Mouse (Mus musculus) heart, embryonic 12.5 days (tissue): ENCODE measurements around the gene Terb1. TPM values are rescaled to one million over a fixed set of nuclear protein-coding genes. Genes with fewer than 3 reads are reported as not detected.

ENCODE experiments used
- ATAC-seq: fragments of 200-750 bp; cut with Nextera tagmentation; 2 replicates; pipeline ENCODE4 v1.8.0; 2017; ENCODE audit warnings: moderate TSS enrichment, moderate library complexity; ENCODE audit not compliant: insufficient number of reproducible peaks, low FRiP score
- H3K27ac ChIP-seq: fragments of 300-500 bp; sonication (generic); 2 replicates; pipeline ENCODE4 v1.5.1; 2016; ENCODE audit warnings: mild to moderate bottlenecking, moderate library complexity; ENCODE audit not compliant: poor library complexity, severe bottlenecking
- H3K27me3 ChIP-seq: fragments of 300-500 bp; sonication (generic); replicated peaks from 2 replicates; pipeline ENCODE4 v1.6.1; 2016; ENCODE audit warnings: mild to moderate bottlenecking, moderate library complexity
- H3K36me3 ChIP-seq: fragments of 300-500 bp; sonication (generic); 2 replicates; pipeline ENCODE4 v1.6.1; 2016; ENCODE audit warnings: mild to moderate bottlenecking, moderate library complexity
- H3K4me1 ChIP-seq: fragments of 300-500 bp; sonication (generic); replicated peaks from 2 replicates; pipeline ENCODE4 v1.6.1; 2016; ENCODE audit warnings: mild to moderate bottlenecking
- H3K4me2 ChIP-seq: fragments of 300-500 bp; sonication (generic); 2 replicates; pipeline ENCODE4 v1.6.1; 2016; ENCODE audit warnings: mild to moderate bottlenecking, moderate library complexity
- H3K4me3 ChIP-seq: fragments of 300-500 bp; sonication (generic); 2 replicates; pipeline ENCODE4 v1.5.1; 2016; ENCODE audit warnings: mild to moderate bottlenecking
- H3K9ac ChIP-seq: fragments of 300-500 bp; sonication (generic); 2 replicates; pipeline ENCODE4 v1.6.1; 2016; ENCODE audit warnings: mild to moderate bottlenecking, moderate library complexity
- H3K9me3 ChIP-seq: fragments of 300-500 bp; sonication (generic); replicated peaks from 2 replicates; pipeline ENCODE4 v1.6.1; 2016; ENCODE audit warnings: mild to moderate bottlenecking, moderate library complexity
- whole genome bisulfite sequencing: fragments of 180-500 bp; shearing (Covaris S2); methylation state at CpG from one replicate; pipeline ENCODE4 v1.1.7; 2016; 5-methylcytosine and 5-hydroxymethylcytosine counted together
- polyA plus RNA-seq: library from polyadenylated mRNA; unstranded; fragments of >200 nt; fragmentation: Nextera tagmentation; extraction: Ambion mirVana; gene quantifications from 2 replicates; pipeline ENCODE4 v1.2.1, GENCODE M21; 2016

The Terb1 gene
- polyA plus RNA-seq, result 0.10 and 0.15 TPM in 2 replicates

DNA sequence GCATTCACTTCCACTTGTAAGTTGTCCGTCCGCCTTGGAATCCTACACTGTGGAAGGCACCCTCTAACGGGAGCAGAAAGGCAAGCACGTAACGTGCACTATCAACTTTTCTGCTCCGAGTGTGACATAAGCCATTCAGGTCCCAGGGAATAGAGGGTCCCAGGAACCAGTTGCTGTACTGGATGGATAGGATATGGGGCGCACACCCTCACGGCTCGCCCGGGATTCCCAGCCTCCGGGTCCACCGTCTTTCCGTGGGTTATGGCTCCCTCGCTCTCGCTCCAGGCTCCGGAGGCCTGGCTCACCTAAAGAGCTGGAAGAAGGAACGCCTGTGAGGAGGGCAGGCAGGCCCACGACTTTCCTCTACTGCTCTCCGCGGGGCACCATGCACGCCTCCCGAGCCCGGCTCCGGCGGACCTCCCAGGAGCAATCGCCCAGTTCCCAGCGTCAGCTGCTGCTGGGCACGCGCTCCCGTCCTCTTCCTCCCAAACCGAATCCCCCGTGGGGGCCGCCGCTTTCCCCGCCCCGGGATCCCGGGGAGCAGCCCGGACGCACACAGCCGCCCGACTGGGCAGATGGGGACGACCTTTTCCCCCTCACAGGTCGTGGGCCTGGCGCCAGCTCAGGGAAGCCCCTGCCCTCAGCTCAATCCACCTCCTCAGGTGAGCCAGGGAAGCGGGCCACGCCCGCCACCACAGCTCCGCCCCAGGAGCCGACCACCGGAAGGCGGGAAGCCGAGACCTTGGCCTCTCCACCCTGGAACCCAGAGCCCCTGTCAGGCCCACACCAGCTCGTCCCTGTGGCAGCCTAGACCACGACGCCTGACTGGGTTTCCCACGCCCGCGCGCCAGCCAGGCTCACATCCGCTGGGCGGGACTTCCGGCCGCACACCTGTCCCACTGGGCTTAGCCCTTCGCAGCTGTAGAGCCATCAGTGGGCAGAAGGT lies at the start of gene Terb1:
TSS of gene Terb1 (minus strand) at position 850 of the 946 bp plus-strand sequence.
- 0 out of 2 replicates have a peak, but pooled peaks cover 3% of the 10 kb centered on the region for H3K9me3 ChIP-seq
- H3K36me3 ChIP-seq, result peaks cover 12% of the 10 kb centered on the region
- peak within 1 kb of the TSS; percentile 98 for H3K4me2 ChIP-seq
- 2% methylated on average over 63 of the region's 64 CpGs for WGBS
- H3K4me1 ChIP-seq, result peaks cover 10% of the 10 kb centered on the region
- no peak within 1 kb of the TSS for H3K27ac ChIP-seq
- H3K27me3 ChIP-seq, result no peaks in the 10 kb centered on the region
- peak; percentile 77 for ATAC-seq
- peak within 1 kb of the TSS; percentile 64 for H3K4me3 ChIP-seq
- H3K9ac ChIP-seq, result peak within 1 kb of the TSS; percentile 79

- H3K9me3 ChIP-seq, result no peaks in the 10 kb centered on the region
- no peaks in the 10 kb centered on the region for H3K36me3 ChIP-seq
- no peak for ATAC-seq
- H3K4me1 ChIP-seq, result no peaks in the 10 kb centered on the region
- H3K4me3 ChIP-seq, result no peak overlapping the region
- no peak overlapping the region for H3K4me2 ChIP-seq
- no peak overlapping the region for H3K27ac ChIP-seq
- WGBS, result 43% methylated on average over 7 of the region's 7 CpGs
- H3K27me3 ChIP-seq, result peaks cover 5% of the 10 kb centered on the region
- no peak overlapping the region for H3K9ac ChIP-seq
Measured at GRCm38 (mm10) chr8:104557226-104557625, 47.5 kb upstream of the Terb1 start.

DNA sequence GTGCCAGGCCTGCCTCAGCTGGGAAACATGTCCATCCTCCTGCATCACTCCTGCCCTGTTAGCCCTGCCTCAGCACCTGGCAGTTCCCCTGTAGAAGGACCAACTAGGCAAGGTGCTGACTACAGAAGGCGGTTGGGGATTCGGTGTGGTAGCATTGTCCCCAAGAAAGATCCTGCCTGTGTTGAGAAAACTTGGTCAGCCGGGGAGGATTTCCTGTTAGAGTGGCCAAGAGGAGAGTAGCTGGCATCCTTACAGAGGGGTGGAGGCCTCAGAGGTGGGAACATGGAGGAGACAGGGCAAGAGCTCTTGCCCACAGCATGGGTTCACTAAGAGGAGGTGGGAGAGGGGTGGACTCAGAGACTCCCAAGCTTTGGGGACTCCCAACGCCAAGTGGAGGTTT lies 45.5 kb upstream of the Terb1 start:
- peaks cover 3% of the 10 kb centered on the region; the same call in 1 of the 2 replicates for H3K4me1 ChIP-seq
- no peak overlapping the region for H3K9ac ChIP-seq
- H3K27me3 ChIP-seq, result peaks cover 5% of the 10 kb centered on the region
- no peaks in the 10 kb centered on the region for H3K9me3 ChIP-seq
- no peak for ATAC-seq
- no peaks in the 10 kb centered on the region for H3K36me3 ChIP-seq
- no peak overlapping the region for H3K4me2 ChIP-seq
- H3K27ac ChIP-seq, result no peak overlapping the region
- 77% methylated on average over 4 of the region's 4 CpGs for WGBS
- H3K4me3 ChIP-seq, result no peak overlapping the region

GRCm38 (mm10) chr8:104543440-104544045 lies 33.8 kb upstream of the Terb1 start:
- no peaks in the 10 kb centered on the region for H3K9me3 ChIP-seq
- no peak overlapping the region for H3K4me3 ChIP-seq
- 78% methylated on average over 8 of the region's 8 CpGs for WGBS
- no peak overlapping the region for H3K9ac ChIP-seq
- no peak overlapping the region for H3K4me2 ChIP-seq
- H3K36me3 ChIP-seq, result no peaks in the 10 kb centered on the region
- H3K27ac ChIP-seq, result no peak overlapping the region
- peaks cover 62% of the 10 kb centered on the region for H3K27me3 ChIP-seq
- ATAC-seq, result no peak
- peaks cover 20% of the 10 kb centered on the region for H3K4me1 ChIP-seq

- H3K27ac ChIP-seq, result no peak overlapping the region
- WGBS, result 7% methylated on average over 11 of the region's 11 CpGs
- peak overlapping the region; percentile 97 for H3K4me2 ChIP-seq
- H3K36me3 ChIP-seq, result no peaks in the 10 kb centered on the region
- peak overlapping the region; percentile 11; the same call in 1 of the 2 replicates for H3K4me3 ChIP-seq
- no peaks in the 10 kb centered on the region for H3K9me3 ChIP-seq
- H3K4me1 ChIP-seq, result peaks cover 20% of the 10 kb centered on the region
- no peak overlapping the region for H3K9ac ChIP-seq
- ATAC-seq, result no peak
- H3K27me3 ChIP-seq, result peaks cover 62% of the 10 kb centered on the region
Measured at GRCm38 (mm10) chr8:104542160-104542559, 32.5 kb upstream of the Terb1 start.

GRCm38 (mm10) chr8:104541515-104541880 lies 31.8 kb upstream of the Terb1 start:
- peak overlapping the region; percentile 59 for H3K4me3 ChIP-seq
- no peak for ATAC-seq
- H3K27ac ChIP-seq, result no peak overlapping the region
- peak overlapping the region; percentile 97 for H3K4me2 ChIP-seq
- peak overlapping the region; percentile 70 for H3K9ac ChIP-seq
- H3K9me3 ChIP-seq, result no peaks in the 10 kb centered on the region
- WGBS, result 14% methylated on average over 8 of the region's 8 CpGs
- peaks cover 20% of the 10 kb centered on the region for H3K4me1 ChIP-seq
- H3K36me3 ChIP-seq, result no peaks in the 10 kb centered on the region
- H3K27me3 ChIP-seq, result peaks cover 62% of the 10 kb centered on the region

- Histone ChIP-seq H3K36me3 (no peaks in the 10 kb centered on the region), H3K4me2 (peak overlapping the region; percentile 97), H3K9ac (peak overlapping the region; percentile 70), H3K4me1 (peaks cover 20% of the 10 kb centered on the region), H3K27me3 (peaks cover 62% of the 10 kb centered on the region), H3K4me3 (peak overlapping the region; percentile 59), H3K27ac (no peak overlapping the region), H3K9me3 (no peaks in the 10 kb centered on the region)
- WGBS, result 1% methylated on average over 75 of the region's 76 CpGs
- peak; percentile 49; the same call in 1 of the 2 replicates for ATAC-seq
Measured at GRCm38 (mm10) chr8:104540710-104541514, 31.2 kb upstream of the Terb1 start.

DNA sequence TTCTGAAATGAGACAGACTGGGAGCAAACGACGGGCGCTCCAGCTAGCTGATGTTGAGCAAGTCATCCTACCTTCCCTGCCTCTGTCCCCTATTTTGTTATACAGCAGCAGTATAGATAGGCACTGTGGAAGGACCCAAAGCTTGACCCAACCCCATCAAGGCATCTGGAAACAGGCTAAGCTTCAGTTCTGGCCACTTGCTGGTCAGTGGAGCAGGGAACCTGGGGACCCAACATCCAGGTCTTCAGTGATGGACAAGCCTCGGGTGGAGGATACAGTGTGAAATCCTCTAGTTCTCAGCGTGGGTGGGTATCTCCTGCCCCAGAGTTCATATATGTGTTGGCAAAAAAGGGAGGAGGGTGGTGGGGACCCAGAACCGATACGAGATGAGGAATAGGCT lies 30.5 kb upstream of the Terb1 start:
- Histone ChIP-seq H3K36me3 (no peaks in the 10 kb centered on the region), H3K9ac (peak overlapping the region; percentile 70), H3K4me1 (peaks cover 25% of the 10 kb centered on the region), H3K27ac (no peak overlapping the region), H3K4me3 (peak overlapping the region; percentile 59), H3K9me3 (no peaks in the 10 kb centered on the region), H3K27me3 (peaks cover 59% of the 10 kb centered on the region), H3K4me2 (peak overlapping the region; percentile 97)
- WGBS, result 33% methylated on average over 7 of the region's 7 CpGs
- ATAC-seq, result no peak

DNA sequence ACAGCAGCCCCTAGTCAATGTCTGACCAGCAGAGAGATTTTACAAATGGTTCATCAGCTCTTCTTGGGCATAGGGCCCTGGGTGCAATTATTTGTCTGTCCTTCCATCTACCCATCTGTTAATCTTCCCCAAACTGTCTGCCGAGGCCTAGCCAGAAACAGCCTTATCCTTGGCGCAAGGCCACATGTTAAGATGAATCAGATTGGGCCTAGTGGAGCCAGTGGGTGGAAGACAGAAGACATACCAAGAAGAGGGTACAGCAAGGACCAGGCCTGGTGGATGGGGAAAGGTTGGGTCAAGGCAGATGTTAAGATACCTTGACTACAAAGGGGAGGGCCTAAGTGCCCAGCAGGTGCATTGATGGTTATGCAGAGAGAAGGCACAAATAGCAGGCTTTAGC lies 29.9 kb upstream of the Terb1 start:
- Histone ChIP-seq H3K27me3 (peaks cover 59% of the 10 kb centered on the region), H3K9me3 (no peaks in the 10 kb centered on the region), H3K4me2 (no peak overlapping the region), H3K27ac (no peak overlapping the region), H3K4me1 (peaks cover 28% of the 10 kb centered on the region), H3K4me3 (no peak overlapping the region), H3K36me3 (no peaks in the 10 kb centered on the region), H3K9ac (no peak overlapping the region)
- ATAC-seq, result no peak
- WGBS, result 77% methylated on average over 2 of the region's 2 CpGs

DNA sequence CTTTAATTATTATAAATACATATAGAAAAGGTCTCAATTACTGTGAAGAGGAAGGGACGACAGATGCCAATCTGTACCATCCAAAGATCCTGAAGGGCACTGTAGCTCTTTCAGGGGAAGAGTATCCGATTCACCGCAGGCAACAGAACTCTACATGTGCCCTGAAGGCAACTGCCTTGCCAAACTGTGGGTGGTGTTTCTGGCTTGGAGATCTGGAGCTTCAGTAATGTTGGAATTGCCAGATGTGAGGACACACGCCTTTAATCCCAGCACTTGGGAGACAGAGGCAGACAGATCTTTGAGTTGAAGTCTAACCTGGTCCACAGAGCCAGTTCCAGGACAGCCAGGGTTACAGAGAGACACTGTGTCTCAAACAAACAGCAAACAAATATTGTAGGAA lies 29.2 kb upstream of the Terb1 start:
- Histone ChIP-seq H3K4me2 (no peak overlapping the region), H3K4me3 (no peak overlapping the region), H3K36me3 (no peaks in the 10 kb centered on the region), H3K4me1 (peaks cover 28% of the 10 kb centered on the region), H3K27ac (no peak overlapping the region), H3K9me3 (no peaks in the 10 kb centered on the region), H3K27me3 (peaks cover 54% of the 10 kb centered on the region), H3K9ac (no peak overlapping the region)
- ATAC-seq, result no peak
- WGBS, result 83% methylated on average over 4 of the region's 4 CpGs
